Mouse (Mus musculus) limb, embryonic 11.5 days (tissue): Measurements from ENCODE around the gene Kbtbd13. TPM values are rescaled to one million over a fixed set of nuclear protein-coding genes. Genes with fewer than 3 reads are reported as not detected.
A peak's percentile ranks its signal among the peaks of the same experiment; 100 is the strongest.
"Not testable (repeated sequence)": the region's sequence is repeated elsewhere in the genome, so short reads cannot be mapped to it uniquely, and the experiment has no call there.

Experiments
- ATAC-seq: fragments of 200-750 bp; cut with Nextera tagmentation; 2 replicates; pipeline ENCODE4 v1.8.0; 2017; ENCODE audit warnings: low read depth; ENCODE audit not compliant: insufficient number of reproducible peaks, low FRiP score, low TSS enrichment
- DNase-seq: peaks from one replicate; pipeline ENCODE4 v3.0.0-alpha.2; 2015; ENCODE audit warnings: low spot score
- H3K27ac ChIP-seq: fragments of 300-500 bp; sonication (generic); replicated peaks from 2 replicates; pipeline ENCODE4 v1.5.1; 2014; ENCODE audit warnings: low read depth, mild to moderate bottlenecking, low read length
- H3K27me3 ChIP-seq: fragments of 300-500 bp; sonication (generic); 2 replicates; pipeline ENCODE4 v1.6.1; 2014; ENCODE audit warnings: mild to moderate bottlenecking, low read length, mixed read lengths; ENCODE audit not compliant: control insufficient read depth, insufficient read depth
- H3K36me3 ChIP-seq: fragments of 300-500 bp; sonication (generic); 2 replicates; pipeline ENCODE4 v1.6.1; 2014; ENCODE audit warnings: mild to moderate bottlenecking, low read length, moderate library complexity, mixed read lengths; ENCODE audit not compliant: control insufficient read depth, insufficient read depth
- H3K4me1 ChIP-seq: fragments of 300-500 bp; sonication (generic); 2 replicates; pipeline ENCODE4 v1.6.1; 2014; ENCODE audit warnings: low read length, mixed read lengths; ENCODE audit not compliant: control insufficient read depth, insufficient read depth
- H3K4me2 ChIP-seq: fragments of 300-500 bp; sonication (generic); 2 replicates; pipeline ENCODE4 v1.6.1; 2014; ENCODE audit warnings: low read depth, mild to moderate bottlenecking, moderate library complexity; ENCODE audit not compliant: severe bottlenecking
- H3K4me3 ChIP-seq: fragments of 300-500 bp; sonication (generic); 2 replicates; pipeline ENCODE4 v1.5.1; 2014; ENCODE audit warnings: low read depth, low read length
- H3K9ac ChIP-seq: fragments of 300-500 bp; sonication (generic); 2 replicates; pipeline ENCODE4 v1.6.1; 2014; ENCODE audit warnings: mild to moderate bottlenecking, low read length
- H3K9me3 ChIP-seq: fragments of 300-500 bp; sonication (generic); 2 replicates; pipeline ENCODE4 v1.6.1; 2016; ENCODE audit warnings: low read length; ENCODE audit not compliant: control insufficient read depth
- WGBS: fragments of 180-500 bp; shearing (Covaris S2); extraction: QIAGEN DNeasy Blood & Tissue Kit; methylation state at CpG from one replicate; pipeline ENCODE4 v1.1.7; 2014; 5-methylcytosine and 5-hydroxymethylcytosine counted together
- polyA plus RNA-seq: library from polyadenylated mRNA; unstranded; fragments of >200 nt; fragmentation: Nextera tagmentation; extraction: Ambion mirVana; gene quantifications from 2 replicates; pipeline ENCODE4 v1.2.1, GENCODE M21; 2014

Gene Kbtbd13
- polyA plus RNA-seq, 1 experiment from 2014 or later = 0.64 TPM

DNA sequence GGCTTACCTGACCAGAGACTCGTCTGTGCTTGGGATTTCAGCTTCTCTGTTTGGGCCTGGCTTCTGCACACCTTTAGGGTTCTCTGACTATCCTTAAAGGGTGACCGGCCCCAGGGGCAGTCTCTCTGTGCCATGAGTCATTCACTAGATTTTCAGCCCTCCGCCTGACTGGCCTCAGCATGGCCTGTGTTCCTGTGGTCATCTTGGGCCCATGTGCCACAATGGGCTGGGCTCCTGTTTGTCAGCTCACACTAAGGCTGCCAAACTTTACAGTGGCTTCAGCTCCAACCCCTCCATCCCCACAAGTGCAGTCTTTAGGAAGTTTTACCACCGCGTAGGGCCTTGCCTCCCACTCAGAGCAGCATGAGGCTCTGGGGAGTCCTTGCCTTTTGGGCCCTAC lies 38.2 kb downstream of the Kbtbd13 start:
- DNase-seq = no peak
- no peaks in the 10 kb centered on the region for H3K9me3 ChIP-seq
- no peaks in the 10 kb centered on the region for H3K4me1 ChIP-seq
- no peak overlapping the region for H3K4me3 ChIP-seq
- no peaks in the 10 kb centered on the region for H3K27me3 ChIP-seq
- 91% methylated on average over 5 of the region's 5 CpGs for WGBS
- no peak overlapping the region for H3K4me2 ChIP-seq
- ATAC-seq = no peak
- no peak overlapping the region for H3K27ac ChIP-seq
- no peak overlapping the region for H3K9ac ChIP-seq
- H3K36me3 ChIP-seq = peaks cover 5% of the 10 kb centered on the region; the same call in 1 of the 2 replicates

DNA sequence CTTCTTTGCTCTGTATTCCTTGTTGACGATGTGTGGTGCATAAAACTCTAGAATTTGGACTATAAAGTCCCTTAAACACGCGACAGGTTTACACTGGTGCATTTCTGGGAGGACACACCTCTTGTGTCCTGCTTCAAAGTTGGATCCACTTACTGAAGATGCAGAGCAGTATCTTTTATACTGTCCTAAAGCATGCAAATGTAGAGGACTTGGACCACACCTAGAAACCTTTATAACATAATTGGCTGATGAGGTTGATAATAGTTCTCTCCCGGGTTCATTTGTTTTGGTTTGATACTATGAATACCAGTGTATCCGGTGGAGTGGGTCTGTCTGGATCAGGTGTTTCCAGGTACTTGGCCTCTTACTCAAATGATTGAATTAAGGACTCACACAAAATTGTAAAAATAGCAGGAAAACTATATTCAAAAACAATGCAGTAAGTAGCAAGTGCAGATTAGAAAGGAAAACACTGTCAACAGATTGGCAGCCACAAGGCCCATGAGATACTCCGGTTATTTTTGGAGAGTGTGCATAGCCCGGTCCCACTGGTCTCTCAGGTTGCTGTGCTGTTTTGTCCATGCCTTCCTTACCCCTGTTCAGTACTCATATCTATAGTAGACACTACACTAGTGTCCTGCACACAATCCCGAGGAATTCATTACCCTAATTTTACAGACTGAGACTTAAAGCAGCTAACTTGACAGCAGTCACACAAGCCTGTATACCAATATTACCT lies 44.2 kb downstream of the Kbtbd13 start:
- Histone ChIP-seq H3K4me1 (peaks cover 7% of the 10 kb centered on the region; the same call in 1 of the 2 replicates), H3K27ac (no peak overlapping the region), H3K9ac (peak overlapping the region; percentile 93), H3K36me3 (no peaks in the 10 kb centered on the region), H3K4me3 (peak overlapping the region; percentile 74), H3K9me3 (no peaks in the 10 kb centered on the region), H3K4me2 (peak overlapping the region; percentile 59), H3K27me3 (no peaks in the 10 kb centered on the region)
- no peak for ATAC-seq
- WGBS = 49% methylated on average over 8 of the region's 8 CpGs
- no peak for DNase-seq

DNA sequence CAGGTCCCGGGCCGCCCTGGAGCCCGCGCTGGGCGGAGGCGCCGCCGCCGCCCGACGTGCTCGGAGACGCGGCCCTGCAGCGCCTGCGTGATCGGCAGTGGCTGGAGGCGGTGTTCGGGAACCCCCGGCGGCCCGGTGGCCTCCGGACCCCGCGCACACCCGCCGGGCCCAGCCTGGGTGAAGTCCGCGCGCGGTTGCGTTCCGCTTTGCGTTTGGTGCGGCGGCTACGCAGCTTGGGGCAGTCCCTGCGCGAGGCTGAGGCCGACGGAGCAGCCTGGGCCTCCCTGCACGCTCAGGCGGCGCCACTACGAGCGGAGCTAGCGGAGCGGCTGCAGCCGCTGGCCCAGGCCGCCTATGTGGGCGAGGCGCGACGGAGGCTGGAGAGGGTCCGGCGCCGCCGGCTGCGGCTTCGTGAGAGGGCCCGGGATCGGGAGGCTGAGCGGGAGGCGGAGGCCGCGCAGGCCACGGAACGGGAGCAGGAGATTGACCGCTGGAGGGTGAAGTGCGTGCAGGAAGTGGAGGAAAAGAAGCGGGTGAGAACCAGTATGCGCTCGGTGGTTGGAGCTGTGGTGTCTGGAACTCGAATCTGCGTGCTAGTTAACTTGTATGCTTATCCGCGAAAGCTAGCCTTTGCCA lies 44.9 kb downstream of the Kbtbd13 start:
- Histone ChIP-seq H3K27me3 (no peaks in the 10 kb centered on the region), H3K36me3 (no peaks in the 10 kb centered on the region), H3K9me3 (no peaks in the 10 kb centered on the region), H3K4me1 (peaks cover 7% of the 10 kb centered on the region; the same call in 1 of the 2 replicates), H3K4me3 (peak overlapping the region; percentile 74), H3K9ac (peak overlapping the region; percentile 93), H3K27ac (peak overlapping the region; percentile 81), H3K4me2 (peak overlapping the region; percentile 59)
- ATAC-seq (0 out of 2 replicates have a peak, but pooled peaks have one; percentile 39), DNase-seq (peak; percentile 60)
- under 1% methylated on average over 77 of the region's 77 CpGs for WGBS

DNA sequence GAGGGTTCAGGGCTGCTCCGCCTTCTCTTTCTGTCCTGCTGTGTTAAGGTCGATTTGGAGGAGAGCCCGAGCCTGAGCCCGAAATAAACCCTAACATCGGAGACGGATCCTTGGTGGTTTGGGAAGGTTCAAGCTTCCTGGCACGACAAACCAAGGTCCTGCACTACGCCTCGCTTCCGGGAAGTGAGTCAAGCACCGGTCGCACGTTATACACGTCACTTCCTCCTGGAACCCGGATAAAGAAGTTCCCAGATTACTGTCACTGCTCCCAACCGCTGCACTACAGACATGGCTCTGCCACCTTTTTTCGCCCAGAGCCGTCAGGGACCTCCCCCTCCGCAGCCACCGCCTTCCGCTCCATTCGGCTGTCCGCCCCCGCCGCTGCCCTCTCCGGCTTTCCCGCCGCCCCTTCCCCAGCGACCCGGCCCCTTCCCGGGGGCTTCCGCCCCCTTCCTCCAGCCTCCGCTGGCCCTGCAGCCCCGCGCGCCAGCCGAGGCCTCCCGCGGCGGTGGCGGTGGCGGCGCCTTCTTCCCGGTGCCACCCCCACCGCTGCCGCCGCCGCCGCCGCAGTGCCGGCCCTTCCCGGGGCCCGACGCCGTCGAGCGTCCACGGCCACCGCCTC lies 45.5 kb downstream of the Kbtbd13 start, which contains the start of gene Pdcd7:
TSS of gene Pdcd7 (plus strand) at position 251 of the 622 bp plus-strand sequence.
- peak within 1 kb of the TSS; percentile 74 for H3K4me3 ChIP-seq
- no peaks in the 10 kb centered on the region for H3K9me3 ChIP-seq
- peak within 1 kb of the TSS; percentile 59 for H3K4me2 ChIP-seq
- peak; percentile 90 for ATAC-seq
- 1% methylated on average over 58 of the region's 59 CpGs for WGBS
- H3K36me3 ChIP-seq = no peaks in the 10 kb centered on the region
- H3K9ac ChIP-seq = peak within 1 kb of the TSS; percentile 93
- peaks cover 7% of the 10 kb centered on the region; the same call in 1 of the 2 replicates for H3K4me1 ChIP-seq
- no peaks in the 10 kb centered on the region for H3K27me3 ChIP-seq
- DNase-seq = peak; percentile 99
- peak within 1 kb of the TSS; percentile 81 for H3K27ac ChIP-seq

DNA sequence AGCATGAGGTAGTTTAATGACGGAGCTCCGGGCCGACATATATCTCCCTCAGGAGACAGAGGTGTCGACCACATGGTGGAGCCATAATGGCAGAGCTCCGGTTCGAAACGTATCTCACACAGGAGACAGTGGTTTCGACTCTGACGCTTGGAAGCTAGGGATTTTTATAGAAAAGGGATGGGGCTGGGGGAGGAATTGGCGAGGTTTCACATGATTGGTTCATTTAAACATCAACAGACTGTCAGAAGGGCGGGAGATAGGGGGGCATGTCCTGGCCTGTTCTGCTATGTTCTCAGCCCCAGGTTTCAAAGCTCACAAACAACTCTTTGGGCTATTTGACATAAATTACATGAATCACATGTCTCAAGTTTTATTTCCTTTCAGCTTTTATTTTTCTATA lies 46.0 kb downstream of the Kbtbd13 start:
- H3K4me1 ChIP-seq, DNase-seq, H3K27me3 ChIP-seq, H3K9me3 ChIP-seq, ATAC-seq, H3K36me3 ChIP-seq: not testable (repeated sequence)
- peak overlapping the region; percentile 74 for H3K4me3 ChIP-seq
- H3K27ac ChIP-seq = peak overlapping the region; percentile 81; the same call in 1 of the 2 replicates
- WGBS = 74% methylated on average over 11 of the region's 11 CpGs
- peak overlapping the region; percentile 59 for H3K4me2 ChIP-seq
- 0 out of 2 replicates have a peak overlapping the region, but pooled peaks have one; percentile 93 for H3K9ac ChIP-seq

DNA sequence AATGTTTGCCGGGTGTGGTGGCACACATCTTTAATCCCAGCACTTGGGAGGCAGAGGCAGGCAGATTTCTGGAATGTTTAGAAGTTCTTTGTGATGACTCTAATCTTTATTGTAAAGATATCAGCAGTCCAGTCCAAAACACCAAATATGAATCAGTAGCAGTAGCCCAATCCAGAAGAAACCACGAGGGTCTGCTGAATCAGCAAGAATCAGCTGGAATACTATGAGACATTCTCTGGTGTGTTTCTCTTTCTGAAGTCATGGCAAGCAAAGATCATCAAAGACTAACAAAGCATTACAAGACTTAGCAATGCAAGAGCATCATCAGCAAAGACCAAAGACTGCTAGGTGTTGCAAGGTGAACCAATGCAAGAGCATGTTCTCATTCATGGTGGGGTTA lies 51.0 kb downstream of the Kbtbd13 start:
- Histone ChIP-seq H3K9ac (no peak overlapping the region), H3K4me1 (no peaks in the 10 kb centered on the region), H3K4me2 (no peak overlapping the region), H3K27ac (no peak overlapping the region), H3K36me3 (no peaks in the 10 kb centered on the region), H3K27me3 (no peaks in the 10 kb centered on the region), H3K9me3 (no peaks in the 10 kb centered on the region; the same call in 1 of the 2 replicates), H3K4me3 (no peak overlapping the region)
- DNase-seq (no peak), ATAC-seq (no peak)
- WGBS = 93% methylated on average over 2 of the region's 2 CpGs

DNA sequence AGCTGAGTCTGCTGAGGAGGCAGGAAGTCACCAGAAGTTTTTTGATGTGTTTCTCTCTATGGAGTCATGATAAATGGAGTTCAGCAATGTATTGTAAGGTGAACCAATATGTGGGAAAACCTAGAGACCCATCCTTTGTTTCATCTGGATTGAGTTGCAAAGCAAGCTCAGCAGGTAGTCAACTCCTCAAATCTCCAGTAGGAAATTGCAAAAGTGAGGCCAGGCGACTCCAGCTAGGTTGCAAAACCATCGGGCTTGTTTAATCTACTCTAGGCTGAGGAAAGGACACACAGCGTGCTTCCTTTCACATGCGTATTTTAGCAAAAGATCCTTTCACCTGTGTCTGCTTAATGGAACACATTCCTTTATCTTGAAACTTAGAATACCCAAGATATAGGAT lies 52.3 kb downstream of the Kbtbd13 start:
- Histone ChIP-seq H3K27ac (no peak overlapping the region), H3K4me1 (no peaks in the 10 kb centered on the region), H3K27me3 (no peaks in the 10 kb centered on the region), H3K36me3 (no peaks in the 10 kb centered on the region), H3K4me2 (no peak overlapping the region), H3K4me3 (no peak overlapping the region), H3K9me3 (no peaks in the 10 kb centered on the region; the same call in 1 of the 2 replicates), H3K9ac (no peak overlapping the region)
- DNase-seq = no peak
- ATAC-seq = no peak
- WGBS = 85% methylated on average over 4 of the region's 4 CpGs
